Mouse (Mus musculus) thymus, postnatal 0 days (tissue): ENCODE measurements around the gene Atp13a2. TPM values are rescaled to one million over a fixed set of nuclear protein-coding genes. Genes with fewer than 3 reads are reported as not detected.

Source experiments
- DNase-seq: peaks from one replicate; pipeline ENCODE4 v3.0.0-alpha.2; 2015; ENCODE audit warnings: low spot score
- polyA plus RNA-seq: library from polyadenylated mRNA; unstranded; fragments of >200 nt; fragmentation: Nextera tagmentation; extraction: Ambion mirVana; gene quantifications from 2 replicates; pipeline ENCODE4 v1.2.1, GENCODE M21; 2015

Gene Atp13a2
- polyA plus RNA-seq, 1 experiment from 2014 or later = 39.0 TPM

- DNase-seq = peak; percentile 81
Measured at GRCm38 (mm10) chr4:141031733-141032132, 45.1 kb downstream of the Atp13a2 start.

- no peak for DNase-seq
Measured at GRCm38 (mm10) chr4:141033606-141034549, 47.2 kb downstream of the Atp13a2 start.

- no peak for DNase-seq
Measured at GRCm38 (mm10) chr4:141041117-141041516, 54.4 kb downstream of the Atp13a2 start.

- DNase-seq = peak; percentile 66
Measured at GRCm38 (mm10) chr4:141044816-141045215, 58.1 kb downstream of the Atp13a2 start.

GRCm38 (mm10) chr4:141048810-141049475 lies 62.3 kb downstream of the Atp13a2 start:
- DNase-seq = no peak

GRCm38 (mm10) chr4:141049476-141049835 lies 62.8 kb downstream of the Atp13a2 start:
- no peak for DNase-seq

GRCm38 (mm10) chr4:141052442-141052841 lies 65.8 kb downstream of the Atp13a2 start:
- no peak for DNase-seq

GRCm38 (mm10) chr4:141053138-141053537 lies 66.5 kb downstream of the Atp13a2 start:
- DNase-seq = no peak

- DNase-seq = no peak
Measured at GRCm38 (mm10) chr4:141053568-141054161, 67.0 kb downstream of the Atp13a2 start.

Other genes with a start within 250 kb of the Atp13a2 start
- gene Padi6, start 244.2 kb upstream of the Atp13a2 start, polyA plus RNA-seq = 0.46 and 0.77 TPM in 2 replicates
- 12.4 and 13.0 TPM in 2 replicates for gene Padi4, start 212.6 kb upstream of the Atp13a2 start, polyA plus RNA-seq
- gene Padi3, start 176.2 kb upstream of the Atp13a2 start, polyA plus RNA-seq = 1.2 and 1.5 TPM in 2 replicates
- 0.41 and 0.64 TPM in 2 replicates for gene Padi1, start 141.1 kb upstream of the Atp13a2 start, polyA plus RNA-seq
- 13.6 and 14.8 TPM in 2 replicates for gene Padi2, start 80.5 kb upstream of the Atp13a2 start, polyA plus RNA-seq
- 434 and 468 TPM in 2 replicates for gene Sdhb, start 25.7 kb upstream of the Atp13a2 start, polyA plus RNA-seq
- gene Mfap2, start 23.5 kb downstream of the Atp13a2 start, polyA plus RNA-seq = 24.4 and 32.8 TPM in 2 replicates
- gene Crocc, start 73.7 kb downstream of the Atp13a2 start, polyA plus RNA-seq = 1.9 and 2.1 TPM in 2 replicates
- gene Necap2, start 91.5 kb downstream of the Atp13a2 start, polyA plus RNA-seq = 93.7 and 103 TPM in 2 replicates
- gene Spata21, start 101.5 kb downstream of the Atp13a2 start, polyA plus RNA-seq = 0.15 and 0.17 TPM in 2 replicates
- gene Szrd1, start 152.9 kb downstream of the Atp13a2 start, polyA plus RNA-seq = 32.6 and 35.4 TPM in 2 replicates
- 19.7 and 22.2 TPM in 2 replicates for gene Fbxo42, start 161.0 kb downstream of the Atp13a2 start, polyA plus RNA-seq
- gene Rsg1, start 227.1 kb downstream of the Atp13a2 start, polyA plus RNA-seq = 2.7 and 3.4 TPM in 2 replicates